In genomic region chr9:8133586-8134115, GRCm38 (mm10) we compare ENCODE assay signal across 8 mouse cellular contexts. TPM values are rescaled to one million over a fixed set of nuclear protein-coding genes. Genes with fewer than 3 reads are reported as not detected.
A peak's percentile ranks its signal among the peaks of the same experiment; 100 is the strongest.
DNase-seq lines count a peak whose midpoint lies in the region; ATAC-seq and TF ChIP-seq lines count a peak whose summit lies in the region.

No protein-coding gene starts in this region.

- peak overlapping the region; percentile 70 for H3K9ac ChIP-seq in embryonic facial prominence, embryonic 13.5 days
- H3K9ac ChIP-seq in intestine, postnatal 0 days (ENCODE audit: low read depth, low read length): peak overlapping the region; percentile 37; the same call in 1 of the 2 replicates

- H3K4me1 ChIP-seq in embryonic facial prominence, embryonic 13.5 days: peaks cover 5% of the 10 kb centered on the region; the same call in 1 of the 2 replicates
- H3K4me1 ChIP-seq in intestine, postnatal 0 days (replicated peaks; ENCODE audit: control insufficient read depth, insufficient read depth, low read length): no peaks in the 10 kb centered on the region

- no peaks in the 10 kb centered on the region for H3K9me3 ChIP-seq in embryonic facial prominence, embryonic 13.5 days
- H3K9me3 ChIP-seq in intestine, postnatal 0 days (ENCODE audit: control insufficient read depth): no peaks in the 10 kb centered on the region

- H3K27me3 ChIP-seq in embryonic facial prominence, embryonic 13.5 days: no peaks in the 10 kb centered on the region
- no peaks in the 10 kb centered on the region for H3K27me3 ChIP-seq in intestine, postnatal 0 days (replicated peaks; ENCODE audit: control insufficient read depth, insufficient read depth, low read length)

- no peak for DNase-seq in frontal cortex, postnatal 25 days (ENCODE audit: low spot score in 2 of 2)
- peak; percentile 26 for DNase-seq in 3T3-L1 (ENCODE audit: low read depth, low spot score)
- peak; percentile 44 for DNase-seq in retina, embryonic 14.5 days (ENCODE audit: low spot score)
- no peak for DNase-seq in adrenal gland, adult 8-10 months
- no peak for DNase-seq in cerebellum, postnatal 4 days (ENCODE audit: low spot score in 2 of 2)

- peak overlapping the region; percentile 70 for H3K4me3 ChIP-seq in embryonic facial prominence, embryonic 13.5 days
- peak overlapping the region; percentile 83 for H3K4me3 ChIP-seq in intestine, postnatal 0 days (ENCODE audit: low read depth, low read length)

- 3% methylated on average over 22 of the region's 22 CpGs for WGBS in embryonic facial prominence, embryonic 13.5 days
- WGBS in intestine, postnatal 0 days: 4% methylated on average over 20 of the region's 22 CpGs

- TF ChIP-seq CTCF in intestine, postnatal 0 days (IDR thresholded peaks at IDR 0.05; ENCODE audit: low read depth): no peak

- no peak overlapping the region for H3K27ac ChIP-seq in embryonic facial prominence, embryonic 13.5 days
- H3K27ac ChIP-seq in intestine, postnatal 0 days (ENCODE audit: low read depth, low read length): no peak overlapping the region

- H3K36me3 ChIP-seq in embryonic facial prominence, embryonic 13.5 days: no peaks in the 10 kb centered on the region
- no peaks in the 10 kb centered on the region for H3K36me3 ChIP-seq in intestine, postnatal 0 days (ENCODE audit: control insufficient read depth, insufficient read depth)

- peak overlapping the region; percentile 76 for H3K4me2 ChIP-seq in embryonic facial prominence, embryonic 13.5 days
- peak overlapping the region; percentile 94 for H3K4me2 ChIP-seq in intestine, postnatal 0 days (replicated peaks; ENCODE audit: low read depth)

- ATAC-seq in frontal cortex, adult (ENCODE audit: low TSS enrichment): peak; percentile 38
- ATAC-seq in embryonic facial prominence, embryonic 13.5 days (ENCODE audit: insufficient number of reproducible peaks, insufficient read depth, low FRiP score, low TSS enrichment, low read depth): 0 out of 2 replicates have a peak, but pooled peaks have one; percentile 1
- ATAC-seq in intestine, postnatal 0 days: no peak

RNA-seq across cellular contexts. Expression of gene Cep126, which starts 0.4 kb away (rescaled TPM):
- polyA plus RNA-seq in embryonic facial prominence, embryonic 13.5 days (2015; fragmentation: Nextera tagmentation; extraction: Ambion mirVana): 2.2 and 2.6 TPM in 2 replicates
- polyA plus RNA-seq in intestine, postnatal 0 days (2015; fragmentation: Nextera tagmentation; extraction: Ambion mirVana): 0.25 and 0.40 TPM in 2 replicates
- 10 to 100 TPM; 13.2 to 15.3 (median 14.3) TPM for total RNA-seq in adrenal gland, adult 8-10 months (2022)

Comparison
In these comparisons a context has a peak if more than half of its experiments do, and no peak if none do; other contexts are left out.
1. DNase-seq: peak in 3T3-L1 (single experiment) and retina, embryonic 14.5 days (single experiment); none in frontal cortex, postnatal 25 days (0 of 2), adrenal gland, adult 8-10 months (single experiment) and cerebellum, postnatal 4 days (0 of 2).